Mouse (Mus musculus) heart, embryonic 15.5 days (tissue): Measurements from ENCODE around the gene Gm20521. TPM values are rescaled to one million over a fixed set of nuclear protein-coding genes. Genes with fewer than 3 reads are reported as not detected.
"Not testable (repeated sequence)": the region's sequence is repeated elsewhere in the genome, so short reads cannot be mapped to it uniquely, and the experiment has no call there.

Experiments used
- ATAC-seq: fragments of 200-750 bp; cut with Nextera tagmentation; replicated peaks from 2 replicates; pipeline ENCODE4 v1.8.0; 2017; ENCODE audit warnings: low read depth, moderate TSS enrichment; ENCODE audit not compliant: insufficient number of reproducible peaks, insufficient read depth, low FRiP score
- H3K27ac ChIP-seq: fragments of 300-500 bp; sonication (generic); 2 replicates; pipeline ENCODE4 v1.5.1; 2015; ENCODE audit warnings: mild to moderate bottlenecking, inconsistent platforms
- H3K27me3 ChIP-seq: fragments of 300-500 bp; sonication (generic); 2 replicates; pipeline ENCODE4 v1.6.1; 2015; ENCODE audit warnings: inconsistent platforms
- H3K36me3 ChIP-seq: fragments of 300-500 bp; sonication (generic); 2 replicates; pipeline ENCODE4 v1.6.1; 2015; ENCODE audit warnings: mild to moderate bottlenecking, inconsistent platforms
- H3K4me1 ChIP-seq: fragments of 300-500 bp; sonication (generic); replicated peaks from 2 replicates; pipeline ENCODE4 v1.6.1; 2015; ENCODE audit warnings: inconsistent platforms
- H3K4me2 ChIP-seq: fragments of 300-500 bp; sonication (generic); 2 replicates; pipeline ENCODE4 v1.6.1; 2015; ENCODE audit warnings: inconsistent platforms, mild to moderate bottlenecking, moderate library complexity
- H3K4me3 ChIP-seq: fragments of 300-500 bp; sonication (generic); 2 replicates; pipeline ENCODE4 v1.5.1; 2015; ENCODE audit warnings: mild to moderate bottlenecking, inconsistent platforms
- H3K9ac ChIP-seq: fragments of 300-500 bp; sonication (generic); 2 replicates; pipeline ENCODE4 v1.6.1; 2015; ENCODE audit warnings: mild to moderate bottlenecking, inconsistent platforms
- H3K9me3 ChIP-seq: fragments of 300-500 bp; sonication (generic); replicated peaks from 2 replicates; pipeline ENCODE4 v1.6.1; 2016; ENCODE audit warnings: inconsistent platforms
- WGBS: fragments of 180-500 bp; shearing (Covaris S2); methylation state at CpG from one replicate; pipeline ENCODE4 v1.1.7; 2015; ENCODE audit warnings: mixed read lengths; 5-methylcytosine and 5-hydroxymethylcytosine counted together
- polyA plus RNA-seq: library from polyadenylated mRNA; unstranded; fragments of >200 nt; fragmentation: Nextera tagmentation; extraction: Ambion mirVana; gene quantifications from 2 replicates; pipeline ENCODE4 v1.2.1, GENCODE M21; 2015

Gm20521 gene
- polyA plus RNA-seq, 1 experiment from 2014 or later = not detected

GRCm38 (mm10) chr14:54938431-54939219 lies 55.4 kb downstream of the Gm20521 start:
- no peak overlapping the region for H3K4me3 ChIP-seq
- no peaks in the 10 kb centered on the region; the same call in 1 of the 2 replicates for H3K27me3 ChIP-seq
- 0 out of 2 replicates have a peak overlapping the region, but pooled peaks have one; percentile 4 for H3K27ac ChIP-seq
- H3K36me3 ChIP-seq = peaks cover 27% of the 10 kb centered on the region
- H3K4me1 ChIP-seq = peaks cover 7% of the 10 kb centered on the region
- H3K9ac ChIP-seq = no peak overlapping the region
- peak; percentile 32 for ATAC-seq
- no peak overlapping the region for H3K4me2 ChIP-seq
- 54% methylated on average over 15 of the region's 15 CpGs for WGBS
- H3K9me3 ChIP-seq = no peaks in the 10 kb centered on the region

DNA sequence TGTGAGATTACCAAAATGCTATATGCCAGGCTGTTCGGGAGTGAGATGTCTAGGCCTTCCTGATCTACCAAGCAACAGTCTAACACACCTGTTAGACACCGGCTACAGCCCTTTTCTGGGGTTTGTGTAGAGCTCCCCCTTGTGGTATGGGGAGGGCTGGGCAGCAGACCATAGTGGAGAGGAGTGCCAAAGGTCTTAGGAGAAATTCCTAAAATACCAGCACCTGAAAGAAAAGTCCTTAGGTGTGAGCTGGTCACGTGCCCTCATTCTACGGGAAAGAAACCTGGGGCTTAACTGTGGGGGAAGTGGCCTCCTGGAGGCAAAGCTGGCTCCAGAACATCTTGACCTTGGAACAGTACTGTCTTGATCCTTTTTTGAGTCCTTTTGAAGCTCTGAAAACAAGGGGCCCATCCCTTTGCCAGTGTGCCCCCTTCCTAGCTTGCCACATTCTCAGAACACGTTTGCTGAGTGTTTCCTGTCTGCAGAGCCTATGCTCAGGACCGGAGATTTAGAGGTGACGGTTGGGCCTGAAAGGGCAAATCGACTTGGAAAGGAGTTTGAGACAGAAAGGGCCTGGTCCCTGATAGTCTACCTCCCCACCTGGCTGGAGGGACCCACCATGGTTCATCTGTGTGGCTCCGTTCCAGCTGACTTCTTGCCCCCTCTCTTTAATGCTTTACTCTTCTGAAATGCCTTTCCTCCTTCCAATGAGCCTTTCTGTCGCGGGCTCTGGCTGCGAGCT lies 56.4 kb downstream of the Gm20521 start:
- no peaks in the 10 kb centered on the region; the same call in 1 of the 2 replicates for H3K27me3 ChIP-seq
- 38% methylated on average over 12 of the region's 12 CpGs for WGBS
- peaks cover 7% of the 10 kb centered on the region for H3K4me1 ChIP-seq
- peaks cover 32% of the 10 kb centered on the region for H3K36me3 ChIP-seq
- no peak overlapping the region for H3K4me2 ChIP-seq
- no peak overlapping the region for H3K9ac ChIP-seq
- H3K4me3 ChIP-seq = no peak overlapping the region
- H3K27ac ChIP-seq = peak overlapping the region; percentile 58
- ATAC-seq = peak; percentile 43; the same call in 1 of the 2 replicates
- H3K9me3 ChIP-seq = no peaks in the 10 kb centered on the region

DNA sequence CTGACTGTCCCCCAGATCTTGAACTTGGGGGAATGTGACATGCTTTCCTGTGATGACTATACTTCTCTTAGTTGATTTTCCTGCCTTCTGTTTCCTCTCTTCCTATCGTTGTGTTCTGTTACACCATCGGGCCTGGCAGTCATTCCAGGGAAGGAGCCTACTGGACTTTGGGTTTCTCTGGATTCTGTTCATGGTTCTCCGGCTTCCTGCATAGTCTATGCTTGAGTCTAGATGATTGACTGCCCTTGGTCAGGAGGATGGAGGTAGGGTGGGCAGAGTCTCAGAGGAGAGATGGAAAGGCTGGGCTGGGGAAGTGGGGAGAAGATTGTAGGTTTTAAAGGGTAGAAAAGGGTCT lies 56.9 kb downstream of the Gm20521 start:
- no peak for ATAC-seq
- no peaks in the 10 kb centered on the region for H3K9me3 ChIP-seq

DNA sequence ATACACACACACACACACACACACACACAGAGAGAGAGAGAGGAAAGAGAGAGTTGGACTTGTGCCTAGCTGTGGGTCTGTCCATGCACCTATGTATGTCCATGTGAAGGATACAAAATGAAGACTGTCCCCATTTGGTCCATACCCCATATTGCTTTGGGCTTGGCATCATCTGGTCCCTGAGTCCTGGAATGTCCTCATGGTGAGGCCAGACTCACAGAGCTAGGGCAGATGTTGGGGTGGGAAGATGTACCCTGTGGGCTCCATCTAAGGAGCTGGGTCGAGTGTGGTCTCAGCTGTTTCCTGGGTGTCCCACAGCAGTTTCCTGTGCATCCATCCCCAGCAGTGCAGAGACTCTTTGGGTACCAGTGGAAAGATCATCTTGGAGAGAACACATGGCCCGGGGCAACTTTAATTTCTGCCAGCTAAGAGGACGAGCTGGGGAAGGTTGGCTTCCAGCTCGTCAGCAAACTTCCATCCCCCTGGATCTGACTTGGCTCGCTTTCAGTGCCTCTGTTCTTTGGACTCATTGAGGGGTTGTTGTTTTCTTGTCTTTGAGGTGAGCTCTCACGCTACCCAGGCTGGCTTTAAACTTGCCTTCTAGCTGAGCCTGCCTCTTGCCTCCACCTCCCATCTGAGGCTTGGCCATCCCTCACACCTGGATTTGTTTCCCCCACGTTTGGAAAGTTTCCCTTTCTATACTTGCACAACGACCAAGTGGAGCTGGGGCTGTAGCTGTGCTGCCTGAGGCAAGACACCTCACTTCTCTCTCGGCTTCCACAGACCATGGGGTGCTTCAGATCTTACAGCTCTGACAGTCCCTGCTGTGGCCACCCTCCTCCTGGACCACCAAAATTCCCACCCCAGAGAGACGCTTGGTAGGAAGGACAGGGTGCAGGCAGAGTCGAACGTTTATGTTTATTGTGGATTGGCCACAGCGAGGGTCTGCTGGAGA lies 58.1 kb downstream of the Gm20521 start:
- no peak overlapping the region for H3K4me2 ChIP-seq
- no peaks in the 10 kb centered on the region for H3K9me3 ChIP-seq
- H3K4me1 ChIP-seq = peaks cover 11% of the 10 kb centered on the region
- WGBS = 58% methylated on average over 13 of the region's 13 CpGs
- no peak overlapping the region for H3K27ac ChIP-seq
- H3K27me3 ChIP-seq = no peaks in the 10 kb centered on the region; the same call in 1 of the 2 replicates
- H3K4me3 ChIP-seq = no peak overlapping the region
- H3K9ac ChIP-seq = no peak overlapping the region
- peaks cover 40% of the 10 kb centered on the region for H3K36me3 ChIP-seq
- no peak for ATAC-seq

More for the DNA sequence above, 56.9 kb downstream of the Gm20521 start:
- peak overlapping the region; percentile 24; the same call in 1 of the 2 replicates for H3K9ac ChIP-seq
- H3K4me1 ChIP-seq = peaks cover 7% of the 10 kb centered on the region
- peaks cover 36% of the 10 kb centered on the region for H3K36me3 ChIP-seq
- no peak overlapping the region for H3K4me2 ChIP-seq
- H3K4me3 ChIP-seq = no peak overlapping the region
- 54% methylated on average over 3 of the region's 3 CpGs for WGBS
- H3K27ac ChIP-seq = peak overlapping the region; percentile 58
- H3K27me3 ChIP-seq = no peaks in the 10 kb centered on the region; the same call in 1 of the 2 replicates

- H3K4me2 ChIP-seq = no peak overlapping the region
- no peak overlapping the region for H3K27ac ChIP-seq
- WGBS = 80% methylated on average over 8 of the region's 8 CpGs
- no peak overlapping the region for H3K4me3 ChIP-seq
- H3K9me3 ChIP-seq = no peaks in the 10 kb centered on the region
- no peak overlapping the region for H3K9ac ChIP-seq
- peaks cover 4% of the 10 kb centered on the region; the same call in 1 of the 2 replicates for H3K4me1 ChIP-seq
- no peak for ATAC-seq
- no peaks in the 10 kb centered on the region for H3K27me3 ChIP-seq
- peaks cover 48% of the 10 kb centered on the region for H3K36me3 ChIP-seq
These were observed 59.2 kb downstream of the Gm20521 start for GRCm38 (mm10) chr14:54942479-54942878.

GRCm38 (mm10) chr14:54943971-54944370 lies 60.7 kb downstream of the Gm20521 start:
- no peak overlapping the region for H3K4me2 ChIP-seq
- H3K36me3 ChIP-seq = peaks cover 58% of the 10 kb centered on the region
- H3K27ac ChIP-seq = no peak overlapping the region; the same call in 1 of the 2 replicates
- peaks cover 8% of the 10 kb centered on the region for H3K4me1 ChIP-seq
- no peak for ATAC-seq
- no peak overlapping the region for H3K4me3 ChIP-seq
- no peak overlapping the region for H3K9ac ChIP-seq
- no peaks in the 10 kb centered on the region for H3K9me3 ChIP-seq
- H3K27me3 ChIP-seq = no peaks in the 10 kb centered on the region
- WGBS = 94% methylated on average over 7 of the region's 7 CpGs

- no peak overlapping the region for H3K9ac ChIP-seq
- H3K4me3 ChIP-seq = no peak overlapping the region
- WGBS = 61% methylated on average over 2 of the region's 2 CpGs
- no peaks in the 10 kb centered on the region for H3K27me3 ChIP-seq
- no peak for ATAC-seq
- H3K4me1 ChIP-seq = peaks cover 15% of the 10 kb centered on the region
- H3K27ac ChIP-seq = no peak overlapping the region
- H3K4me2 ChIP-seq = no peak overlapping the region
- no peaks in the 10 kb centered on the region for H3K9me3 ChIP-seq
- H3K36me3 ChIP-seq = peaks cover 68% of the 10 kb centered on the region
These were observed 61.7 kb downstream of the Gm20521 start for GRCm38 (mm10) chr14:54944939-54945338.

- no peak overlapping the region for H3K4me2 ChIP-seq
- H3K27me3 ChIP-seq = no peaks in the 10 kb centered on the region
- no peaks in the 10 kb centered on the region for H3K9me3 ChIP-seq
- H3K27ac ChIP-seq = no peak overlapping the region
- peak; percentile 18; the same call in 1 of the 2 replicates for ATAC-seq
- H3K4me3 ChIP-seq = no peak overlapping the region
- H3K9ac ChIP-seq = no peak overlapping the region
- peaks cover 15% of the 10 kb centered on the region for H3K4me1 ChIP-seq
- H3K36me3 ChIP-seq = peaks cover 73% of the 10 kb centered on the region
- 40% methylated on average over 19 of the region's 19 CpGs for WGBS
These were observed 62.9 kb downstream of the Gm20521 start for GRCm38 (mm10) chr14:54945975-54946704.

DNA sequence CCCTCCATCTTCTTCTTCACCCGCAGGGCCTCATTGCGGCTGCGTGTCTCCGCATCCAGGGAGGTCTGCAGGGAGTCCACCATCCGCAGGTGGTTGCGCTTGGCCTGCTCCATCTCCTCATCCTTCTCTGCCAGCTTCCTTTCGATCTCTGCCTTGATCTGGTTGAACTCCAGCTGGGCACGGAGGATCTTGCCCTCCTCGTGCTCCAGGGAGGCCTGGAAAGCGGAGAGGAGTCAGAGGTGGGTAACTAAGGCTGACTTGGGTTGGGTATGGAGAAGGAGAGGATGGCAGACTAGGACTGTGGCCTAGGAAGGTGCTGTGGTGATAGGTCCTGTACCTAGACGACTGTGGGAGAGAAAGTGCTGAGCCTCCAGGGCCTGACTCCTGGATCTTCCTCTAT lies 63.8 kb downstream of the Gm20521 start:
- peaks cover 15% of the 10 kb centered on the region for H3K4me1 ChIP-seq
- H3K36me3 ChIP-seq = peaks cover 71% of the 10 kb centered on the region
- H3K27ac ChIP-seq, H3K4me2 ChIP-seq, ATAC-seq, H3K9ac ChIP-seq, H3K27me3 ChIP-seq, H3K9me3 ChIP-seq, H3K4me3 ChIP-seq: not testable (repeated sequence)
- 78% methylated on average over 11 of the region's 11 CpGs for WGBS
